Mouse (Mus musculus) midbrain, postnatal 0 days (tissue): ENCODE results near the gene Arhgef19. TPM values are rescaled to one million over a fixed set of nuclear protein-coding genes. Genes with fewer than 3 reads are reported as not detected.
A peak's percentile ranks its signal among the peaks of the same experiment; 100 is the strongest.

Experiments used
- ATAC-seq: fragments of 200-750 bp; cut with Nextera tagmentation; 2 replicates; pipeline ENCODE4 v1.8.0; 2017; ENCODE audit warnings: moderate number of reproducible peaks, mild to moderate bottlenecking, moderate TSS enrichment, moderate library complexity; ENCODE audit not compliant: low FRiP score
- DNase-seq: peaks from one replicate; pipeline ENCODE4 v3.0.0-alpha.2; 2015; ENCODE audit warnings: low spot score
- H3K27ac ChIP-seq: fragments of 300-500 bp; sonication (generic); 2 replicates; pipeline ENCODE4 v1.5.1; 2014; ENCODE audit warnings: low read depth, mild to moderate bottlenecking, low read length, mixed read lengths
- H3K27me3 ChIP-seq: fragments of 300-500 bp; sonication (generic); 2 replicates; pipeline ENCODE4 v1.6.1; 2014; ENCODE audit warnings: low read length, control low read depth, mixed read lengths; ENCODE audit not compliant: insufficient read depth
- H3K36me3 ChIP-seq: fragments of 300-500 bp; sonication (generic); 2 replicates; pipeline ENCODE4 v1.6.1; 2014; ENCODE audit warnings: low read length, control low read depth, mixed read lengths; ENCODE audit not compliant: insufficient read depth
- H3K4me1 ChIP-seq: fragments of 300-500 bp; sonication (generic); 2 replicates; pipeline ENCODE4 v1.6.1; 2014; ENCODE audit warnings: mild to moderate bottlenecking, control low read depth, antibody characterized with exemption, low read length, mixed read lengths; ENCODE audit not compliant: insufficient read depth
- H3K4me2 ChIP-seq: fragments of 300-500 bp; sonication (generic); 2 replicates; pipeline ENCODE4 v1.6.1; 2014; ENCODE audit warnings: low read depth, mild to moderate bottlenecking, low read length, mixed read lengths; ENCODE audit not compliant: poor library complexity, severe bottlenecking
- H3K4me3 ChIP-seq: fragments of 300-500 bp; sonication (generic); 2 replicates; pipeline ENCODE4 v1.5.1; 2014; ENCODE audit warnings: low read depth, mild to moderate bottlenecking, low read length, moderate library complexity
- H3K9ac ChIP-seq: fragments of 300-500 bp; sonication (generic); replicated peaks from 2 replicates; pipeline ENCODE4 v1.6.1; 2014; ENCODE audit warnings: mild to moderate bottlenecking, low read length, moderate library complexity, mixed read lengths; ENCODE audit not compliant: poor library complexity, severe bottlenecking
- H3K9me3 ChIP-seq: fragments of 300-500 bp; sonication (generic); 2 replicates; pipeline ENCODE4 v1.6.1; 2016; ENCODE audit warnings: low read length, control low read depth
- CTCF ChIP-seq: IDR thresholded peaks from 2 replicates; pipeline ENCODE4 v1.5.1; 2016; ENCODE audit warnings: antibody characterized with exemption, mild to moderate bottlenecking
- WGBS: fragments of 180-500 bp; shearing (Covaris S2); extraction: QIAGEN DNeasy Blood & Tissue Kit; methylation state at CpG from one replicate; pipeline ENCODE4 v1.1.7; 2014; 5-methylcytosine and 5-hydroxymethylcytosine counted together
- polyA plus RNA-seq: library from polyadenylated mRNA; unstranded; fragments of >200 nt; fragmentation: Nextera tagmentation; extraction: Ambion mirVana; gene quantifications from 2 replicates; pipeline ENCODE4 v1.2.1, GENCODE M21; 2015
- total RNA-seq: library from RNA; depleted of rRNA; stranded (reverse); fragments of >200 nt; gene quantifications from 2 replicates; pipeline ENCODE4 v1.2.3, GENCODE M21; 2014

The Arhgef19 gene
- total and polyA plus RNA-seq, 2 experiments from 2014 or later: 1.3 TPM

- Histone ChIP-seq H3K27ac (no peak overlapping the region), H3K4me1 (no peaks in the 10 kb centered on the region), H3K36me3 (no peaks in the 10 kb centered on the region), H3K9ac (no peak overlapping the region), H3K9me3 (no peaks in the 10 kb centered on the region), H3K27me3 (no peaks in the 10 kb centered on the region), H3K4me2 (no peak overlapping the region), H3K4me3 (no peak overlapping the region)
- DNase-seq: no peak
- WGBS: 77% methylated on average over 10 of the region's 10 CpGs
- TF ChIP-seq CTCF: no peak
- no peak for ATAC-seq
Observed at GRCm38 (mm10) chr4:141262906-141263637, 23.8 kb downstream of the Arhgef19 start.

GRCm38 (mm10) chr4:141265979-141266637 is 26.8 kb downstream of the Arhgef19 start:
- Histone ChIP-seq H3K27me3 (no peaks in the 10 kb centered on the region), H3K4me3 (no peak overlapping the region), H3K4me1 (no peaks in the 10 kb centered on the region), H3K27ac (no peak overlapping the region), H3K36me3 (no peaks in the 10 kb centered on the region), H3K9ac (no peak overlapping the region), H3K9me3 (no peaks in the 10 kb centered on the region), H3K4me2 (no peak overlapping the region)
- 87% methylated on average over 3 of the region's 3 CpGs for WGBS
- ATAC-seq (no peak), DNase-seq (no peak)
- TF ChIP-seq CTCF: peak; percentile 48

GRCm38 (mm10) chr4:141267250-141267649 is 28.0 kb downstream of the Arhgef19 start:
- no peaks in the 10 kb centered on the region for H3K36me3 ChIP-seq
- H3K4me3 ChIP-seq: no peak overlapping the region
- H3K9ac ChIP-seq: no peak overlapping the region
- no peaks in the 10 kb centered on the region for H3K4me1 ChIP-seq
- no peaks in the 10 kb centered on the region for H3K9me3 ChIP-seq
- no peak overlapping the region for H3K27ac ChIP-seq
- no peak for DNase-seq
- TF ChIP-seq CTCF: no peak
- no peaks in the 10 kb centered on the region for H3K27me3 ChIP-seq
- no peak for ATAC-seq
- no peak overlapping the region for H3K4me2 ChIP-seq
- 84% methylated on average over 3 of the region's 3 CpGs for WGBS

GRCm38 (mm10) chr4:141267837-141268236 is 28.5 kb downstream of the Arhgef19 start:
- no peaks in the 10 kb centered on the region for H3K27me3 ChIP-seq
- no peaks in the 10 kb centered on the region for H3K36me3 ChIP-seq
- no peak overlapping the region for H3K27ac ChIP-seq
- no peak overlapping the region for H3K4me3 ChIP-seq
- ATAC-seq: no peak
- no peaks in the 10 kb centered on the region for H3K4me1 ChIP-seq
- H3K4me2 ChIP-seq: no peak overlapping the region
- peak; percentile 45 for DNase-seq
- H3K9ac ChIP-seq: no peak overlapping the region
- TF ChIP-seq CTCF: peak; percentile 78
- no peaks in the 10 kb centered on the region for H3K9me3 ChIP-seq
- 39% methylated on average over 9 of the region's 9 CpGs for WGBS

GRCm38 (mm10) chr4:141268350-141268749 is 29.1 kb downstream of the Arhgef19 start:
- H3K27ac ChIP-seq: no peak overlapping the region
- DNase-seq: no peak
- no peaks in the 10 kb centered on the region for H3K27me3 ChIP-seq
- H3K4me1 ChIP-seq: 0 out of 2 replicates have a peak, but pooled peaks cover 3% of the 10 kb centered on the region
- H3K9ac ChIP-seq: no peak overlapping the region
- no peak overlapping the region for H3K4me2 ChIP-seq
- H3K4me3 ChIP-seq: no peak overlapping the region
- WGBS: 86% methylated on average over 4 of the region's 4 CpGs
- H3K36me3 ChIP-seq: no peaks in the 10 kb centered on the region
- no peaks in the 10 kb centered on the region for H3K9me3 ChIP-seq
- no peak for ATAC-seq
- TF ChIP-seq CTCF: peak; percentile 28

- no peak for ATAC-seq
- 0 out of 2 replicates have a peak, but pooled peaks cover 3% of the 10 kb centered on the region for H3K4me1 ChIP-seq
- H3K36me3 ChIP-seq: no peaks in the 10 kb centered on the region
- no peak overlapping the region for H3K9ac ChIP-seq
- H3K9me3 ChIP-seq: no peaks in the 10 kb centered on the region
- DNase-seq: no peak
- H3K27ac ChIP-seq: no peak overlapping the region
- H3K4me3 ChIP-seq: no peak overlapping the region
- TF ChIP-seq CTCF: peak; percentile 51
- no peaks in the 10 kb centered on the region for H3K27me3 ChIP-seq
- WGBS: 80% methylated on average over 6 of the region's 6 CpGs
- H3K4me2 ChIP-seq: no peak overlapping the region
Observed at GRCm38 (mm10) chr4:141269080-141269479, 29.8 kb downstream of the Arhgef19 start.
